Mouse (Mus musculus) liver, adult 2 months (tissue): Measurements from ENCODE around the gene Ttll11.

Experiments
- CTCF ChIP-seq: fragments of 200-500 bp; IDR thresholded peaks from 2 replicates; pipeline ENCODE4 v1.5.1; 2011; ENCODE audit warnings: low read depth, low read length, control low read depth
- POLR2A ChIP-seq: fragments of 200-500 bp; IDR thresholded peaks from 2 replicates; pipeline ENCODE4 v1.6.1; 2011; ENCODE audit warnings: low read length, control low read depth; ENCODE audit not compliant: insufficient read depth; ENCODE audit errors: extremely low read depth

DNA sequence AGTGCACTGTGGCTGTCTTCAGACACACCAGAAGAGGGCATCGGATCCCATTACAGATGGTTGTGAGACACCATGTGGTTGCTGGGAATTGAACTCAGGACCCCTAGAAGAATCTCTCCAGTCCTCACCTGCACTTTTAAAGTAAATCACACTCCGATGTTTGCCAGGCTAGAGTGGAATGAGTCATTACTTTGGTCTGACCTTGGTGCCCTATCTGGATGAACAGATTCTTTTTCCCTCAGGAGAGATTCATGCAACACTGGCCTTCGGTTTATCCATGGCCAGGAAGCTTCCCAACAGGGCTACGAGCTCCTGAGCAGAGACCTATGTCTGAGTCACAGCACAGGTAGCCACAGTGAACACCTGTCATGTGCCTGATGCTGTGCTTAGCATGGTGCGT, 18.7 kb upstream of the Ttll11 start:
- no peak for TF ChIP-seq CTCF
- no peak for TF ChIP-seq POLR2A
